Mouse (Mus musculus) CD4-positive helper T cell, adult 2 months (primary cell): Measurements from ENCODE around the gene Ifnb1.
A peak's percentile ranks its signal among the peaks of the same experiment; 100 is the strongest.
"Not testable (repeated sequence)": the region's sequence is repeated elsewhere in the genome, so short reads cannot be mapped to it uniquely, and the experiment has no call there.

Experiments used
- DNase-seq: peaks from one replicate; pipeline ENCODE4 v3.0.0-alpha.2; 2012; ENCODE audit warnings: low read depth, missing footprints, low spot score

Gene Ifnb1

DNA sequence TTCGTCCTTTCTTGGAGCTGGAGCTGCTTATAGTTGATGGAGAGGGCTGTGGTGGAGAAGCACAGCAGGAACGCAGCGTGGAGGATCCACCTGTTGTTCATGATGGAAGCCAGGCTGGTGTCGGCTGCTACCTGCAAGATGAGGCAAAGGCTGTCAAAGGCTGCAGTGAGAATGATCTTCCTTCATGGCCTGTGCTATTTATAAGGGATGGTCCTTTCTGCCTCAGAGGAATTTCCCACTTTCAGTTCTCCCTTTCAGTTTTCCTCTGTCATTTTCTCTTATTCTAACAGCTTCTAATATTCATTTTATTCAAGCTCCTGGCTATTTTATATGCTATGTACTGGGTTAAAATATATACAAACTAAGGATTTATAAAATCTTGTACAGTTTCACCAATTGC lies at the start of gene Ifnb1:
Gene Ifnb1, minus strand, starts transcription at position 101 of the 400 bp plus-strand sequence.
- no peak for DNase-seq

DNA sequence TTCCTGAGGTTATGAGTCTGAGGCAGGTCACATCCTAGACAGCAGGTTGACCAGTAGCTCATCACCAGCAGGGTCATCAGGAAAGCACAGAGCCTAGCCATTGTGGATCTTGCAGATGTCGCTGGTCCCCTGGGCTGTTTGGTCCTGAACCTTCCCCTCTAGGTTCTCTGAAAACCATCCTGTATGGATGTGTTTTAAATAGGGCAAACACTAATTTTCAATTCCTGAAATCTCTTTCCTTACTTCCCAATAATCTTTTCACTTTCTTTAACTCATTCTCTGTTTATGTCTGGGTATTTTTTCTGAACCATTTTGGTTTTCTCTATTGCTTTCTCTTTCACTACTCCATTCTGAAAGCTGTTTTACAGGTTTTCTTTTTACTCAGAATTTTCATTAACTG lies 49.1 kb upstream of the Ifnb1 start, which contains the start of gene Ifna14:
Gene Ifna14, minus strand, starts transcription at position 101 of the 400 bp plus-strand sequence.
- no peak for DNase-seq

DNA sequence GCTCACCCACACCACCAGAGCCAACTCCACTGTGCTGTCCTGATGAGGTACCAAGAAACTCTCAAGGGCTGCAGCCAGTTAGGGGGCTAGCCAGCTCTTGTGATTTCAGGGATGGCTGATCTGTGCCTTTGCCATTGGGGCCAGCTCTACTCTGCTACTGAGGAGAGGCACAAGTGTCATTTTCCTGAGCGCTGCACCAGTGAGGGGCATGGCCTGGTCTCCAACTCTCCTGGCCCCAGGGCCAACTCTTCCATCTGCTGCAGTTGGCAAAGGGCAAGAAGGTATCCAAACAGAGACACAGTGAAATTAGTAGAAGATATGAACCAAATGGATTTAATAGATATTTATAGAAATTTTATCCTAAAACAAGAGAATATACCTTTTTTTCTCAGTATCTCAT lies 39.2 kb upstream of the Ifnb1 start:
- DNase-seq, result no peak

DNA sequence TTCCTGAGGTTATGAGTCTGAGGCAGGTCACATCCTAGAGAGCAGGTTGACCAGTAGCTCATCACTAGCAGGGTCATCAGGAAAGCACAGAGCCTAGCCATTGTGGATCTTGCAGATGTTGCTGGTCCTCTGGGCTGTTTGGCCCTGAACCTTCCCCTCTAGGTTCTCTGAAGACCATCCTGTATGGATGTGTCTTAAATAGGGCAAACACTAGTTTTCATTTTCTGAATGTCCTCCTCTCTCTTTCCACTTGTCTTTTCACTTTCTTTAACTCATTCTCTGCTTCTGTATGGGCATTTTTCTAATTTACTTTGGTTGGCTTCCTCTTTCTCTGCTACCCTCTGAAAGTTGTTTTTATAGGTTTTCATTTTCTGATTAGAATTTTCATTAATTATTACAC lies 35.6 kb upstream of the Ifnb1 start, which contains the start of gene Ifna15:
Gene Ifna15, minus strand, starts transcription at position 101 of the 400 bp plus-strand sequence.
- not testable (repeated sequence) for DNase-seq

DNA sequence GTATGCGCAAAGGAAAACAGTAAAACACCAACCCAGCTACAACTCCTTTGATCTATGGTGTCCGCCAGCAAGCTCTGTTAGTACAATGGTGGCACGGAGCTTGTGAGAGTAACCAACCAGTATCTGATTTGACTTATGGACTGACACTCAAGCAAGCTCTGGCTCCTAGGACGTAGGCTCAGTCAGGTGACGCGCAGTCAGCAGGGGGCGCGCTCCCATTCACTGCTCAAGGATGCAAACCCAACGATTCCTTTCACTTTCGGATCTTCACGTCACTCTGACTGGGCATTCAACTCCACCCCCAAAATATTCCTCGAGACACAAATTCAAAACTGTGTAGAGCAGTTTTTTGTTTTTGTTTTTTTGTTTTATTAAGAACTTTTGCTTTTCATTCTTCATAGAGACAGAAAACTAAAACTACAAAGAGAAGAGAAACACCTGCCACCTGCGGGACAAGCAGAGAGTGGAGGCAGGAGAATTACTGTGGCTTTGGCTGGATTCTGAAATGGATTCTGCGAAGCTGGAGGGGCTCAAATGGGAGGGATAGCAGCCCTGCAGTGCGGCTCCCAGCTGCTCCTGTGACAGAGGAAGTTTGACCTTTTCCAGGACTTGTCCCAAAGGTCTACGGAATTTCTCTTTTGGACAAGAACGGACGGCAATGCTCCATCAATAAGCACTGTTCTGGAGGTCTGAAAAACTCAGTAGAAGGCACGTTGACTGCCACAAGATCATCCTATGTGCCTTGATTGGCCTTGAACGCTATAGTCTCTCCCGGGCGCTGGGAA lies 27.8 kb upstream of the Ifnb1 start:
- DNase-seq, result peak; percentile 92

DNA sequence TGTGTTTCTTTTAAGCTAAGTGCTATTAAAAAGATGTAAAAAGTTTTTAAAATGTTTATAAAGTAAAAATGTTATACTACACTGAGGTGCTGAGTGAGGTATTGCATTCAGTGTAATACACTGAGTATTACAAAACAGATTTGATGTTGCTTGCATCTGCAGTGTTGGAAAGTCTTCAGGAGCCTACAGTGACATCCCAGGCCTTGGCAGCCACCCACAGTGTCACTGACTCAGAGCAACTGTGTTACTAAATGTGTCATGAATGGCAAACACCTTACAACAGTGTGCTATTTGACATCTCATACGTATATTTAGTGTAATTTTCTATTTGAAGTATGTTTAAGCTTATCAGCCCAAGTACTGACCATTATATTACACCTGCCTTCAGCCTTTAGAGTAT lies 25.4 kb upstream of the Ifnb1 start:
- no peak for DNase-seq

DNA sequence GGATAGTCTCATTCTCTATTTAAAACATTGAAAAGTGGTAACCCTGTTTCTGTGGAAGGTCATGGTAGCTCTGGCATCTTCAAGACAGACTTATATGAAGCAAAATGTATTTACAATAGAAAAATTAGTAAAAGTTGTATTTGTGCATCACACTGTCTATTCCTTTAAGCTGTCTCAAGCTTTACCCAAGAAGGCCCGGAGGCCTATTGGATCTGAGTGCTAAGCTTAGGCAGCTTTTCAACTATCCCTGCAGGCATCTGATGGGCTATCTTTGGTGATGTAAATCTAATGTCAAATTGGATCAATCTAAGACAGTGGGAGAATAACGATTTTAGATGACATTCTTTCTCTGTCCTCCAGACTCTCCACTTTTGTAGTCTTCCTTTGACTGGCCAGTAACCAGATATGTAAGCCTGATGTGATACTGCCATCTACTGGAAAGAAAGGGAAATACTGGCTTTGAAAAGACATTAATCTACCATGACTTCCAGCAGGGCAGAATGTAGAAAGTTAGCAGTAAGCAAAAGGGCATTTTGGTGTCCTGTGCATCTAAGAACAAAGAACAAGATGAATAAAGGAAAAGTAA lies 21.2 kb upstream of the Ifnb1 start:
- peak; percentile 67 for DNase-seq

DNA sequence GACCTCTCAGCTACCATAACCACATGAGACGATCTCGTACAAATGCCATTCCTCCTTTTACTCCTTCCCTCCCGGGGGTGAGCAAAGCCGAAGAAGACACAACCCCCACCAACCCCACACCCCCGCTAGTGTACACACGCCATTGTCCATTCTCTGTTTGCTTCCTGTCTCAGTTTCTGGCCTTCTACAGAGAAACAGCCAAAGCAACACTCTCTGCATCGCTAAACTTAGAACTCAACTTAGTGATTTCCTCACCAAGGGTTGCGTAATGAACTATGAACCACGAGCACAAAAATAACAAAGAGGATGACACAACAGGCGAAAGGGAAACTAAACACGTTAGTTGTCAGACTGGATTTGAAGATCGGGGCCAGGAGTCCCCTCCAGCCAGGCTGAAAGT lies 14.8 kb upstream of the Ifnb1 start:
- no peak for DNase-seq

DNA sequence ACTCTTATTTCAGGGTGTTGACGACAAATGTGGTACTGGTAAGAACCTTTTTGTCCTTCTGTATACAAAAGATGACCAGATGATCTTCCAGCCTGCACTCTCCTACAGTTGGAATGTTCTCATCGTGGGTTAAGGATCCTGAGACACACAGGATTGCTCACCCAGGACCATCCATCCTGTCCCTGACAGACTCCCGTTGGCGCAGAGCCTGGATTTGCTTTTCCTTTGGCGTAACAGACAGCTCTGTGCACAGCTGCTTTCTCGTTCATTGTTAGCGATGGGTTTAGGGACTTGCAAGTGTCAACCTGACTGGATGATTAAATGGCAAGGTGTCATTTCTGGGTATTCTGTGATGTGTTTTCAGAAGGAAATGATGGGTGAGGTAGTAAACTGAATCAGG lies 14.1 kb upstream of the Ifnb1 start:
- no peak for DNase-seq

DNA sequence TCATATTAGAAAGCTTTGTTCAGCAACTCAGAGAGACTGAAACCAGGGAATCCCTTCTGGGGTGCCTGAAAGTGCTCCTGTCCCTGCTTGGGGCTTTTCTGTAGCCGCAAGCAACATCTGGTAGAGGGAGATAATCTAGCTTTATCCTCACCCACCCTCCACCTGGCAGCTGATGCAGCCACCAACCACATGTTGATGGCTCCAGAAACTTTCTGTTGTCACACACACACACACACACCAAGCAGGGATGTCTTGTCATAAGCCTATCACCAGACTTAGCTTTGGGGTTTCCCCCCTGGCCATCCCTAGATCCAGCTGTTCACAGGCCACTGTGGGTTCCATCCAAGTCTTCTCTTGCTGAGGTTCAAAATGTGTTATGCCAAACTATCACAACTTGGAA lies 13.2 kb upstream of the Ifnb1 start:
- DNase-seq, result no peak

DNA sequence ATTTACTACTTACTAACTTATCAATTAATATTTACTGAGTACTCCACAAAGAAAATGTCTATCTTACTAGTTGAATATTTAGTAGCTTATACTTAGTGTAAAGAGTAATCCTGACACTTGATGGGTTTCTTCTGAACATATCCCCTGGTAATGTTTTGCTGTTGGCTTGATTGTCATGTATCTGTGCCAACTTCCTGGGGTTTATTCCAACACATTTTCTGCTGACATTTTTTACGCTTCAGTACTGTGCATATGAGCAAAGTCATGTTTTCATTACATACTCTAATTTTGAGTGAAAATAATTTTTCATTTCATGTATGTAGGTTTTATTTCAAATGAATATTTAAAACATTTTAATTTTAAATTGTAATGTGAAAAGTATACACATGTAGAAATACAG lies 12.3 kb upstream of the Ifnb1 start:
- DNase-seq, result no peak

DNA sequence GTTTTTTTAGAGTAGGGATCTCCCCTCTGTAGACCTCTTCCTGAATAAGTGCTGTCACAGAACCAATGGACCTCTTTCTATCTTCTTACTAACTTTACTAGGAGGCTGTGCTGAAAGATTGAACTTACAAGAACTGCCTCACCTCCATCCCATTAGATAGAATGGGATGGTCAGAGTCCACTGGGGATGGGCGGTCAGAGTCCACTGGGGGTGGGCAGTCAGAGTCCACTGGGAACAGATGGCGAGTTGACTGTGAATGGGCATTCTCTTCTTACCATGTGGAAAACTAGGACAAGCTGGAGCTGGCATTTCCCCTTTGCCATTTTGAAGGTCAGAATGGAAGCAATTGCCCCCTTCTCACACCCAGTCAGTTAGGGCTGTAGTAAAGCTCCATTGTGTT lies 10.9 kb upstream of the Ifnb1 start:
- DNase-seq, result no peak

DNA sequence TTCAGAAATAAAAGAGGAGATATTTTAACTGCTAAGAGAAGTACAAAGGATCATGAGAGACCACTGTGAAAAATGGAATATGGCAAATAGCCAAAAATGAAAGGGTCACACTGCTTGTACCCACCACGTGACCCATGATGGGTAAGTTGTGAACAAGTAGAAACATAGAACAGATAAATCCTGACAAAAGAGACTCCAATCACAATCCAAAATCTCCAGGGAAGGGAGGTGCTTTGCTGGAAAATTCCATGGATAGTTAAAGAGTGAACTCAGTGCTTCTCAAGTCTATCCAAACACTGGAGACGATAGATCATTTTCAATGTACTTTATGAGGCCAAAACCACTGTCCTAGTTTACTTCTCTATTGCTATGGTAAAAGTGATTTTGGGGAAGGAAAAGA lies 8.3 kb upstream of the Ifnb1 start:
- DNase-seq, result no peak

DNA sequence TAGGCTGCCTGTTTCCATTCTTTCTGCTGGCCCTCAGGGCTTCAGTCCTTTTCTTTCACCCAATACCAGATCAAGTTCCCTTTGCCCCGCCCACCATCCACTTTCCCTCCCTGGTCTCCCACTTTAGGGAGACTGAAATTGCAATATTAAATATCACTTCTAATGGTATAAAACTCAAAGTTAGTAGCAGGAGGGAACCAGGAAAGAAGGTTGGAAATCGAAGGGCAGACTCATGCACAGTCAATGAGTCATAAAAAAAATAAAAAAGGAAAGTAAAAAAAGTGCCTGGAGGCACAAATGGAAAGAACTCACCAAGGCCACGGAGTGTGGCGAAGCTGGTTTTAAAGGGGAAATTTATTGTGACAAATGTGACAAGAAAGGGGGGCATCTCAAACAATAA lies 7.7 kb upstream of the Ifnb1 start:
- DNase-seq, result no peak

DNA sequence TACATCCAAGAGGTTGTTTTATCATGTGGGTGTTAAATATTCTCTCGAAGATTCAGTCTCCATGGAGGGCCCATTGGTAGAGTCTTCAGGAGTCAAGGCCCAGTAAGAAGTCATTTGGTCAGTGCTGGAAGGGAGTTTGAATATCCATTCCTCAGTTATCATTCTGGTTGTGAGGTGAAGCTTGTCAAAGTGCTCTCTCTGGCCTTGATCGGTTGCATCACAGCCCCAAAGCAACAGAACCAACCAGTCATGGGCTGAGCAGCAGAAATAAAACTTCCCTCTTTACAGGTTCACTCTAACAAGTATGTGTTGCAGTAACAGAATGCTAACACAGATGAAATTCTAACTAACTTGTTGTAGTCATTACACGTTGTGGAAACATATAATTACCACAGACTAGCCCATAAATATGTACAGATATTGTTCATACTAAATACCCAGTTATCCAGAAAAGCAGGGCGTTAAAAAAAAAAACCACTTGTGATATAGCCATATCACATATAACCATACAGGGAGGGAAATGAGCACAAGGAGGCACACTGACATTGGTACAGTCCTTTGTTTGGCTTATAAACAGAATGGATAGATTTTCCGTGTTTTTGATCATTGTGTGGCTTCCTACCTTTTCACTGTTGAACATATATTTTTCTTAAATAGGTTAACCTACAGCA lies 3.9 kb upstream of the Ifnb1 start:
- no peak for DNase-seq

DNA sequence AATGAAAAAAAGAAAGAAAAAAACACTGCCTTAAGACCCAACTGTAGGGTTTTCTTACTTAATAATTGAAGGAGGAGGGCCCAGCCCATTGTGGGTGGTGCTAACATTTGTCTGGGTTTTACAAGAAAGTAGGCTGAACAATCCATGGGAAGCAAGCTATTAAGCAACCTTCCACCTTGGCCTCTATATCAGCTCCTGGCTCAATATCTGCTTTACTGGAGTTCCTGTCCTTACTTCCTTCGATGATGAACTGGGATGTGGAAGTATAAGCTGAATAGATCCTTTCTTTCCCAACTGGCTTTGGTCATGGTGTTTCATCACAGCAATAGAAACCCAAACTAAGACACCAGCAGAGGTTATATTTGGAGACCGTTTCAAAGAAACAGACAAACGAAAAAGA lies 2.8 kb upstream of the Ifnb1 start:
- no peak for DNase-seq

DNA sequence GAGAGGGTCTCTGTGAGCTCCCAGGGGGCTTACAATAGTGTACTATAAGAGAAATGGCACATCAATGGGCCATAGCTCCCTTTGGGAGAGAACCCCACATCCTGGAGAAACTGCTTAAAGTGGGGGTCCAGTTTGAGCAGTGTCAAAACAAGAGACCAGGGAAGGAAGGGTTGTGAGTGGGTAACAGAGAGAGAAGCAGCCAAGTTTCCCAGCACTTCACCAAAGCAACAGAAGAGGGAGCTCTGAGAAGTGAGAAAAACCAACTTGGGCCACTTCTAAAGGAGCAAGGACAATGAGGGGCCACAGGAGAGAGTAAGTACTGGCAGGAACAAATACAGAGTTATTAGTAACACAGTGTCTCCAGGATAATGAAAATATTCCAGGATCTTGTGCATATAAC lies 667 bp upstream of the Ifnb1 start:
- no peak for DNase-seq

DNA sequence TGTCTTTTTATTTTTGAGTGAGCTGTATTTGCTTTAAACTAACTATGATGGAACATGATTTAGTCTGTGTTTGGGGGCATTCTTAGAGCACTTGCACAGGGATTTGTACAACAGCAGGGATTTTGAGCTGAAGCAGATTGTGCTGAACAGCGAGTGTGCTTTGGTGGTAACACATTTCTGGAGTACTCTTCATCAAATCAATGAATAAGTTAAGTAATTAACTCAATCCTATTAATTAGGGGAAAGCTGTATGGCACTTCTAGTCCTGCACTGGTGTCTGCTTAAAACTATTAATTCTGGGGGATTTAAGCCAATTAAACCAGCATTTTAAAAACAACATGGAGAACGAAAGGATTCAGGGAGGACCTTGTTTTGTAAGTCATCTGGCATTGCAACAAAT lies 4.6 kb downstream of the Ifnb1 start:
- DNase-seq, result no peak

DNA sequence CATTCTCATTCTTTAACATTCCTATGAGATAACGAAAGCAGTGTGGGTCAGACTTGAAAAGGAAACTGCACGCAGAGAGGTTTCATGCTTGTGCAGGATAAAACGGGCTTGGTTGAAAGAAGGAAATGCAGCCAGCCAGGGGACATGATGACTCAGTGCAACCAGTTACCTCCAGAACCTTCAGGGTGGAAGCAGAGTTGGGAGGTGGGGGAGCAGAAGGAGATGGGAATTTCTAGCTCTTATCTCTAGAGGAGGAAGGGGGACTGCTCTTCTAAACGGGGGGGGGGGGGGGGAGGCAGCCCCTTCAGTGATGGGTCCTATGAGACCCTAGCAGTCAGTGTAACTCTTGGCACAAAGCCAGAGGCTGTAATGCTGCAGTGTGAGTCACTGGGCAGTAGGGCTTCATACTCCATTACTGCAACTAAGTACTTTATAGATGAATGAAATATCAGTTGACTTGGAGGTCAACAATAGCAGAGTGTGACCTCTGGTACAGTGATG lies 6.8 kb downstream of the Ifnb1 start:
- DNase-seq, result peak; percentile 24

DNA sequence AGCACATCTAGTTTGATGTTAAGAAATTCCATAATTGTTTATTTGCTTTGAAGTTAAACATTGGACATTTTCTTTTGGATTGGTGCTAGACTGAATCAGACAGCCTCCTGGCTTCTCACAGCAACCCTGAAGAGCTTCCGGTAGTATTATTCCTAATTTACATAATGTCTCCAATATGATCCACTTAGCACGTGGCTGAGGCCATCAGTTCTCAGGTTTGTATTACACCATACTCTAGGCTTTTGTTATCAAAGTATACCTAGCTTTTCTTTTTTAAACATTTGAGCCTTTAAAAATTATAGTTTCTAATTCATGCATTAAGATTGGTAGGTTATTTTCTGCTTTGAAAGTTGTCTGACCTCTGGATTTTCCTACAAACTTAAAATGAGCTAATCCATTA lies 7.3 kb downstream of the Ifnb1 start:
- DNase-seq, result no peak

DNA sequence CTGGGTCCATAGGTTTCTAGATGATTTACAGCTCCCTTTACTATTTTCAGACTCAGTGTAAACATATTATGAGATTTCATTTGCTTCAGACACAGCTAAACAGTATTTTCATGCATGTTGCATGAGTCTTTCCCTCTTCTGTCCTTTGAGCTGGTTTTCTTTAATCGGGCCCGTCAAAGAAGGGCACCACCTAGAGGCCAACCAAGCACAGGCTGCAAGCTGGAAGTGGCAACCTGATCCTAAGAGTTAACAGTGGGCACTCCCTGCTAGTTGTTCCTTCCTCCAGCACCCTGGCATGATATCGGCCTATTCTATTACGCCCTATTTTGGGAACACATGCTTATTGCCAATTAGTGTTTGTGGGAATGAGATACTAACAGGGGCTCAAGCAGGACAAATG lies 8.2 kb downstream of the Ifnb1 start:
- peak; percentile 28 for DNase-seq

DNA sequence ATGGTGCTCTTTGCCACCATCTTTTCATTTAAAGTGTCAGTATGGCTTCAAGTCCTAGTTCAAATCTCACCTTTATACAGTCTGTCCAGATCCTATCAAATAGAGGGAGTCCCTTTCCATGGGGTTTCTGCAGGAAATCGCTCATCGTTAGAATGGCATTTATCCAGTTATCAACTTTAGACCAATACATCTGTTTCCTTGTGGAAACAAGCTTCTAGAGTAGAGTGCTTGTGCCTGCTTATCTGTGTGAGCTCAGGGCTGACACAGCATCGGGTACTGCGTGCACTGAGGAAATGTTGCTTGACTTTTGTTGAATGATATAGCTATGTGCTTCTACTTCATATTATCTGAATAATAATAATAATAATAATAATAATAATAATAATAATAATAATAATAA lies 8.8 kb downstream of the Ifnb1 start:
- DNase-seq, result no peak

DNA sequence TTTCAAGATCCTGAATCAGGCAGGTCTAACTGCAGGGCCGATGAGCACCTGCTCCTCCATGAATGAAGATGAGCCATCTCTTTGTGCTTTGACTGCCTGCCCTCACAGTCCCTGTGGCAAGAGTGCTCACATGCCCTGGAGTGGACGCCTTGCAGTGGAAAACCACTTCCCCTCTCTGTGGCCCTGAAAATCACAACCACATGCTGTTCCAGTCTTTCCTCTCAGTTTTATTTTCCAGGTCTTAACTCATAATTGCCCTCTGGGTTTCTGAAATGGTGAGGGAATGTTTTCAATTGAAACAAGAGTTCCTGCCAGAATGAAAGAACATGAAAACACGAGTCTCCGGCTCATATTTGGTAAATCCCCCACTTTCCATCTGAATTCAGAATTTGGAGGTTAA lies 18.8 kb downstream of the Ifnb1 start:
- no peak for DNase-seq
